Mouse (Mus musculus): ENCODE results near the gene Als2cr12.
"Not testable (repeated sequence)": the region's sequence is repeated elsewhere in the genome, so short reads cannot be mapped to it uniquely, and the experiment has no call there.

Als2cr12 gene

DNA sequence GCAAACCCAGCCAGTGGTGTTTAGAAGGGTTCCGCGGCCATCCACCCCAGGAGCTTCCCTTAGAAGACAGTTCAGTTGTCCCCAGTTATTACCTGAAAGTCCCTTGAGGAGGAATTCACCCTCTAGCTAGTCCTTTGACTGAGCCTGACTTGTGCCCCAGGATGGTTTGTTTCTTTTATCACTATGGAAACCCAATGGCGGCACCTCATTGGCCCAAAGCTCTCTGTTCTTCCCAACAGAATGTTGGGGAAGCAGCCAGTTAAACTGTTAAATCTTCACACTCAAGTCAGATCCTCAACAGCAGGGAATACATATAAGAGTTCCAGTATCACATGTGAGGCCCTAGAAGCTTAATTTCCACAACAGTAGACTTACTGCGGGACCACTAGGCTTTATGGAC is at the start of gene Als2cr12:
Gene Als2cr12 (minus strand): TSS at position 180 of the 400 bp plus-strand sequence.
- DNase-seq (ENCODE audit: low spot score): not testable (repeated sequence)

- no peak for DNase-seq (ENCODE audit: low spot score)
Measured at GRCm38 (mm10) chr1:58744645-58745044, 48.9 kb upstream of the Als2cr12 start.

DNA sequence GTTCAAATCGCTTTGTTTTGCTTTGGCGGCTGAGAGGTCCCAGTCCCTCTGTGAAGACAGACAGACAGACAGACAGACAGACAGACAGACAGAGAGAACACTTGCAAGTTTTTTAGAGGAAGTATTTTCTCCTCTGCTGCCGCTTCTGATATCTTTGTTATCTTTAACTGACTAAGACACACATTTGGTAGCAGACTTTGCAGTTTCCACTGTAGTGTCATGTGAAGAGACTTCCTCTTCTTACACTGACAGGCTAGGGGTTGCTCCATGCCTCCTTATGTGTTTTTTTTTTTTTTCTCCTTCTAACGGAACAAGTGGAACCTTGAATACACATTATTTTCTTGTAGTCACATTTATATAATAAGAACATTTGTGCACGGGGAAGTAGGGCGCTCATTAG is 47.5 kb upstream of the Als2cr12 start:
- no peak for DNase-seq (ENCODE audit: low spot score)

DNA sequence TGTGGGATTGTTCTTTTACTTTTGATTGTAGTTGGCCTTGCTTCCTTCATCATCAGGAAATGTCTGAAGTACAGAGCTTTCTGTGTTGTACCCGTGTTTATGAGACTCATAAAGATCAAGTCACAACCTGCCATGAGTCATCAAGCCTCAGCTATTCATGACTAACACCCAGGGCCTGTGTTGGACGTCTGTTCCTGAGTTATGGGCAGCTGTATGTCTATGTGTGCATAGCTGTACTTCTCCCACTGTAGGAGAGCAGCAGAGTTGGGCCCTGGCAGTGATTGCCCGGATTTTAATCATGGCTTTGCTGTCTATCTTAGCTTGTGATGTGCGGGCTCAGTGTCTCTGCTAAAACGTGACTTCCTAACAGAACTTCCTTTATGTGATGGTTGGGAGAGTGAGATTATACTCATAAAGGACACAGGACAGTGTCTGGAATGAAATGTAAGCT is 46.8 kb upstream of the Als2cr12 start:
- no peak for DNase-seq (ENCODE audit: low spot score)

GRCm38 (mm10) chr1:58739529-58739928 is 43.7 kb upstream of the Als2cr12 start:
- DNase-seq (ENCODE audit: low spot score): no peak

DNA sequence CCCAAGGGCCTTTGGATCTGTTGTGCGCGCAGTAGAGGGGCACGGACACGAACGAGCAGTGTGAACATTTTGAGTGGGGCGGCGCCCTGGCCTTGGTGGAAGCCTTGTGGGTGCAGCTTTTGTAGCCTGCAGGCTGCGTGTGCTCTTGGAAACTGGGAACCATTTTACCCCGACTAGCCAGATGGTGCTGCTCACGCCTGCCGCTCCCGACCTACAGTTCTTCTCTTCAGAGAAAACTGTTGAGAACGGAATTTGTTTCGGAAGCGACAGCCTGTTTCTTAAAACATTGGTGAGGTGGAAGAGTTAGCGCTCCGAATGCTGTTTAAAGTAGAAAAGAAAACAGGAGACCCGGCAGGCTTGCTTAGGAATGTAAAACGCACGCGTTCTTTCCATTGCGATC is 41.2 kb upstream of the Als2cr12 start:
- DNase-seq (ENCODE audit: low spot score): no peak

- DNase-seq (ENCODE audit: low spot score): no peak
Measured at GRCm38 (mm10) chr1:58735962-58736361, 40.2 kb upstream of the Als2cr12 start.

- DNase-seq (ENCODE audit: low spot score): no peak
Measured at GRCm38 (mm10) chr1:58734043-58734920, 38.5 kb upstream of the Als2cr12 start.

- no peak for DNase-seq (ENCODE audit: low spot score)
Measured at GRCm38 (mm10) chr1:58733636-58734035, 37.8 kb upstream of the Als2cr12 start.

- no peak for DNase-seq (ENCODE audit: low spot score)
Measured at GRCm38 (mm10) chr1:58728590-58728868, 32.7 kb upstream of the Als2cr12 start.

DNA sequence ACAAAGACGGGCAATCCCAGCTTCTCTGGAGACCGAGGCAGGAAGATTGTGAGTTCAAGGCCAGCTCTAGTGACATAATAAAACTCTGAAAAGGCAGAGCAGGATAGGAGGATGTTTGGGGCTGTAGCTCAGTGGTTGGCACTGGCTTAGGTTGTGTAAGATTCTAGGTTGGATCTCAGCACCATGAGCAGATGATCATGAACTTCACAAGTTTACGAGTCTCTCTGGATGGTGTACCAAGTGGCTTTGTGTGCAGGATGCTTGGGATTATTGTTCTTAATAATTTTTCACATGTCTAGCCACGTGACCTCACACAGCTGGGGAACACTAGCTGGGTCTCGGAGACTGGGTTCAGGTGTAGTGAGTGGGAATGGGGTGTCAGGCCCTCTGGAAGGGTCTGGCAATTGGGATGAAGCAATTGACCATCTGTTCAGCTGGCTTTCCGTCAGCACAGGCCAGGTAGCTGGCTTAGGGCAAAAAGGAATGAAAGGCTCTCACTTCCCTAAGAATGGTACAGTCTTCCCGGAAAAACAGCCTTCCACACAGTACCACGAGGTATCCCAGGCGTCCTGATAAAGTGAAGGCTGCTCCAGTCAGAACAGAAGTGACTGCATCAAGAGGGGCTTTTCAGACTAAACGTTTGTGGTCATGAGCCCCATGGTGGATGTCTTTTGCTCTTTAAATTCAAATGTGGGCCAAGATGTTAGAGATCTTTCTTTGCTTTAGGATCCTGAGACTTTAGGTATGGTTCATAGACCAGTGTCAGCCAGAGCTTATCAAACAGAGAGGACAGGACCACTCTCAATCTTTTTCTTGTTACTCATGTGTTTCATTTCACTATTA is 32.2 kb upstream of the Als2cr12 start:
- no peak for DNase-seq (ENCODE audit: low spot score)

- no peak for DNase-seq (ENCODE audit: low spot score)
Measured at GRCm38 (mm10) chr1:58727019-58727746, 31.4 kb upstream of the Als2cr12 start.

GRCm38 (mm10) chr1:58725767-58726166 is 30.0 kb upstream of the Als2cr12 start:
- DNase-seq (ENCODE audit: low spot score): no peak

GRCm38 (mm10) chr1:58725095-58725494 is 29.3 kb upstream of the Als2cr12 start:
- DNase-seq (ENCODE audit: low spot score): no peak

DNA sequence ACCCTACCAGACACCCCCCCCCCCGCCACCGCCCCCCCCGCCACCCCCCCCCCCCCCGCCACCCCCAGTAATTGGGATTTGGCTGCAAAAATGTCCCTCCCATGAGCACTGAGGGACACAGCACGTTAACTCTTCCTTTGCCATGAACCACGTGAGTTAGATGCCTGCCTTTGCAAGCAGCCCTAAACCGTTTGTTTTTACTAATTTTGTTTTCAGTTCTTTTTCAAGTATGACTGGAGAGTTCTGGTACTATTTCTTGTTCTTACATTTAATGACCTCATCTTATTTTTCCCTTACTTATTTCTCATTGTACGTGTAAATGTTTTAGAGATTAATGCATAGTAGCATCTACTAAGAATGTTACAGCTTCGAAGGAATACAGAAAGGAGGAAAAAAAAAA is 28.7 kb upstream of the Als2cr12 start:
- DNase-seq (ENCODE audit: low spot score): no peak

DNA sequence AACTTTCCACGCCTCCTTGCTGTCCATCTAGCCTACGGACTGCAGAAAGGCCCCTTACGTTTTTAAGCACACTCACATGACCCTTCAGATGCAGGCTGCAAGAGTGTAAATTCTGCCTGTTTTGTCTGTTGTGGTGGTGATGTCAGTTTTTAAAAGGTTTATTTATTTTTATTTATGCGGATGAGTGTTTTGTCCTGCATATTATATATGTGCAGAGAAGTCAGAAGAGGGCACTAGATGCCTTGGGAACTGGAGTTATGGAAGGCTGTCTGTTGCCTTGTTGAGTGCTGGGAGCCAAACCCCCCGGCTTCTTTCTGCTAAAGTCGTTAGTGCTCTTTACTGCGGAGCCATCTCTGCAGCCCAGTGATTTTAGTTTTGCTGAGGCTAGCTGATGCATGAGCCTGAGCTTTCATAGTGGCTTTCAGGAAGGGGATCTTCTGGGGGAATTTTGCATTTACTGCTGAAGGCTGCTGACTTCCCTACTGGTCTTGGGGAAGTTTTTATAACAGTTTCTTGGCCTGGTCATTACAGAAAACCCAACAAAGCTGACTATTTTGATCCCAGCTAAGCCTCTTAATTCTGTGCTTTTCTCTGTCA is 28.1 kb upstream of the Als2cr12 start:
- DNase-seq (ENCODE audit: low spot score): no peak

DNA sequence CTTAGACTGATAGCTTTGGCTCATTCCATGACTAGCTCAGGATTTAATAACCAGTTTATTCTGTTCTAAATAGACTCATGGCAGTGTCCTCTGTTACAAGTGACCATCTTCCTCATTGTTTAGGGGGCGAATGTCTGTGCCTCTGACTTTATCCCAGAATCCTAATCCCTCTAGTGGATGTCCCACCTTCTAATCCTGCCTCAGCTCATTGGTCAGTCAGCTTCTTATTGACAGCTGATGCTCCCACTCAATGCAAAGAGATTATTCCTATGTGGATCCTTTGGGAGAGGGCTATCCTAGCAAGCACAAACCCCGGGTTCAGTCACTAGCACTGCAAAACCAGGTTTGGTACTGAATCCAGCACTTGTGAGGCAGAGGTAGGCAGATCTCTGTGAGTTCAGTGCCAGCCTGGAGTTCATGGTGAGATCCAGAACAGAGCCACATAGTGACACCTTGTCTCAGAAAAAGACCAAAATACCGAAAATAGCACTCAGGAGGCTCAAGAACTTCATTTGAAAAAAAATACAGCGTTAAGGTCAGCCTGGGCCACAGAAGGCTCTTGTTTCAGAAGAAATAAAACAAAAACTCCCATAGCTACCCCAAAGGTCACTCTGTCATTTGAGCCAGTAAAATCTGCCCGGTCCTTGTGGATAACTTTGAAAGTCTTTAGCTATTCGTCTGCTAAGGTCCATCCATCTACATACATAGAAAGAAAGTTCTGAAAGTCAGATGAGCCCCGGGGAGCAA is 27.4 kb upstream of the Als2cr12 start:
- no peak for DNase-seq (ENCODE audit: low spot score)

- DNase-seq (ENCODE audit: low spot score): no peak
Measured at GRCm38 (mm10) chr1:58722115-58722938, 26.5 kb upstream of the Als2cr12 start.

- no peak for DNase-seq (ENCODE audit: low spot score)
Measured at GRCm38 (mm10) chr1:58720988-58721387, 25.2 kb upstream of the Als2cr12 start.

DNA sequence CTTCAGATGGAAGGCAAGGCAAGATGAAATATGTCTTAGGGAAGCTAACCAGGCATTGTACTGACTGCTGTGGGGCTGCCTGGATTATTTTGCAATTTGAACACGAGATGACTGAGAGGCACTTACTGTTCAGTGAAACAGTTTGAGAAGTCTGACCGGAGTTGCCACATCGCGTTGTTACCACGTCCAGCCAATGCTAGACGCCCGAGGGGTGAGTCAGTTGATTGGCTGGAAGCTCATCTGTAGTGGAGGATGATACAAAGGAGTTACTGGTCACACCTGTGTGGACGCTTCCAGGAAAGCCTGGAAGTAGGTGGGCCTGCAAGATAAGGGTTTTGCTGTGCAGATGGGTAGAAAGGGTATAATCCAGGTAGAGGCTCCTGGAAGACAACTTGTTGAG is 24.3 kb upstream of the Als2cr12 start:
- DNase-seq (ENCODE audit: low spot score): no peak

Measured in testis, postnatal 10 days (tissue).